Mouse (Mus musculus) fat pad, adult 2 months (tissue): ENCODE data around the gene Daglb.
A peak's percentile ranks its signal among the peaks of the same experiment; 100 is the strongest.
"Not testable (repeated sequence)": the region's sequence is repeated elsewhere in the genome, so short reads cannot be mapped to it uniquely, and the experiment has no call there.

Experiments used
- DNase-seq: peaks from one replicate; pipeline ENCODE4 v3.0.0-alpha.2; 2011; ENCODE audit warnings: low read depth, low spot score; ENCODE audit errors: extremely low read depth

The Daglb gene

GRCm38 (mm10) chr5:143517005-143517404, 52.6 kb downstream of the Daglb start:
- no peak for DNase-seq

- no peak for DNase-seq
Observed at GRCm38 (mm10) chr5:143517436-143517835, 53.1 kb downstream of the Daglb start.

- peak; percentile 63 for DNase-seq
Observed at GRCm38 (mm10) chr5:143518045-143518591, 53.7 kb downstream of the Daglb start.

GRCm38 (mm10) chr5:143520415-143520814, 56.0 kb downstream of the Daglb start:
- no peak for DNase-seq

- peak; percentile 45 for DNase-seq
Observed at GRCm38 (mm10) chr5:143522882-143523281, 58.5 kb downstream of the Daglb start.

- DNase-seq: no peak
Observed at GRCm38 (mm10) chr5:143525454-143526225, 61.3 kb downstream of the Daglb start.

GRCm38 (mm10) chr5:143526698-143527331, 62.4 kb downstream of the Daglb start:
- no peak for DNase-seq

- DNase-seq: no peak
Observed at GRCm38 (mm10) chr5:143527486-143528307, 63.3 kb downstream of the Daglb start, which contains the start of gene Rac1. Gene Rac1, minus strand, starts transcription at chr5:143528036.

- no peak for DNase-seq
Observed at GRCm38 (mm10) chr5:143528308-143528683, 63.9 kb downstream of the Daglb start.

- DNase-seq: no peak
Observed at GRCm38 (mm10) chr5:143530715-143531114, 66.3 kb downstream of the Daglb start.

GRCm38 (mm10) chr5:143534922-143535321, 70.5 kb downstream of the Daglb start:
- no peak for DNase-seq

- DNase-seq: no peak
Observed at GRCm38 (mm10) chr5:143537022-143537421, 72.6 kb downstream of the Daglb start.

- no peak for DNase-seq
Observed at GRCm38 (mm10) chr5:143539111-143539510, 74.7 kb downstream of the Daglb start.

- DNase-seq: no peak
Observed at GRCm38 (mm10) chr5:143547384-143547783, 83.0 kb downstream of the Daglb start.

GRCm38 (mm10) chr5:143547866-143548265, 83.5 kb downstream of the Daglb start:
- DNase-seq: no peak

GRCm38 (mm10) chr5:143548401-143548846, 84.0 kb downstream of the Daglb start:
- no peak for DNase-seq

- DNase-seq: not testable (repeated sequence)
Observed at GRCm38 (mm10) chr5:143548922-143549321, 84.5 kb downstream of the Daglb start.

- DNase-seq: no peak
Observed at GRCm38 (mm10) chr5:143552911-143553310, 88.5 kb downstream of the Daglb start.

- no peak for DNase-seq
Observed at GRCm38 (mm10) chr5:143555233-143555632, 90.8 kb downstream of the Daglb start.
